Mouse (Mus musculus) right cerebral cortex, postnatal 36 days (tissue): ENCODE results near the gene G430095P16Rik.

Experiments used
- DNase-seq, 2 experiments: peaks; one replicate each; pipeline ENCODE4 v3.0.0; 2022; ENCODE audit warnings: low spot score in 2 of 2, mixed read lengths in 1 of 2

The G430095P16Rik gene

GRCm38 (mm10) chr8:84722530-84722849 is 317 bp upstream of the G430095P16Rik start:
- DNase-seq = no peak

- no peak for DNase-seq
Observed at GRCm38 (mm10) chr8:84723571-84723900, 729 bp downstream of the G430095P16Rik start.

- DNase-seq = no peak
Observed at GRCm38 (mm10) chr8:84724683-84725082, 1.9 kb downstream of the G430095P16Rik start.

GRCm38 (mm10) chr8:84725246-84725940 is 2.6 kb downstream of the G430095P16Rik start:
- no peak for DNase-seq

GRCm38 (mm10) chr8:84725941-84726259 is 3.1 kb downstream of the G430095P16Rik start:
- no peak for DNase-seq

- DNase-seq = no peak
Observed at GRCm38 (mm10) chr8:84728474-84728873, 5.7 kb downstream of the G430095P16Rik start.

GRCm38 (mm10) chr8:84729921-84730362 is 7.1 kb downstream of the G430095P16Rik start:
- DNase-seq = no peak

- DNase-seq = no peak
Observed at GRCm38 (mm10) chr8:84730541-84731370, 7.9 kb downstream of the G430095P16Rik start.

GRCm38 (mm10) chr8:84731371-84732177 is 8.8 kb downstream of the G430095P16Rik start:
- no peak for DNase-seq

- no peak for DNase-seq
Observed at GRCm38 (mm10) chr8:84732545-84732944, 9.7 kb downstream of the G430095P16Rik start.

- no peak for DNase-seq
Observed at GRCm38 (mm10) chr8:84732996-84733395, 10.2 kb downstream of the G430095P16Rik start.

- DNase-seq = no peak
Observed at GRCm38 (mm10) chr8:84733959-84734358, 11.2 kb downstream of the G430095P16Rik start.

GRCm38 (mm10) chr8:84734680-84735079 is 11.9 kb downstream of the G430095P16Rik start:
- DNase-seq = no peak

- no peak for DNase-seq
Observed at GRCm38 (mm10) chr8:84735597-84735996, 12.8 kb downstream of the G430095P16Rik start.

GRCm38 (mm10) chr8:84736521-84736920 is 13.7 kb downstream of the G430095P16Rik start:
- DNase-seq = no peak

- DNase-seq = peak; percentile 59 to 60
Observed at GRCm38 (mm10) chr8:84737608-84738007, 14.8 kb downstream of the G430095P16Rik start.

- no peak for DNase-seq
Observed at GRCm38 (mm10) chr8:84738266-84738665, 15.5 kb downstream of the G430095P16Rik start.

- no peak for DNase-seq
Observed at GRCm38 (mm10) chr8:84738715-84739400, 16.1 kb downstream of the G430095P16Rik start.

- DNase-seq = no peak
Observed at GRCm38 (mm10) chr8:84739401-84739742, 16.6 kb downstream of the G430095P16Rik start.

- no peak for DNase-seq
Observed at GRCm38 (mm10) chr8:84740895-84741843, 18.4 kb downstream of the G430095P16Rik start.
